Mouse (Mus musculus) fibroblast of lung, adult 2 months (primary cell): ENCODE measurements around the gene Tln2.
A peak's percentile ranks its signal among the peaks of the same experiment; 100 is the strongest.

ENCODE experiments used
- DNase-seq: peaks from one replicate; pipeline ENCODE4 v3.0.0-alpha.2; 2011; ENCODE audit warnings: low read depth

Tln2 gene

GRCm38 (mm10) chr9:67209451-67209850, 350.1 kb downstream of the Tln2 start:
- no peak for DNase-seq

GRCm38 (mm10) chr9:67208420-67208819, 351.1 kb downstream of the Tln2 start:
- DNase-seq: no peak

- DNase-seq: no peak
Measured at GRCm38 (mm10) chr9:67205175-67205574, 354.3 kb downstream of the Tln2 start.

GRCm38 (mm10) chr9:67196609-67197008, 362.9 kb downstream of the Tln2 start:
- DNase-seq: no peak

- DNase-seq: no peak
Measured at GRCm38 (mm10) chr9:67195306-67195705, 364.2 kb downstream of the Tln2 start.

- no peak for DNase-seq
Measured at GRCm38 (mm10) chr9:67191488-67192331, 367.8 kb downstream of the Tln2 start.

GRCm38 (mm10) chr9:67187686-67188085, 371.8 kb downstream of the Tln2 start:
- no peak for DNase-seq

GRCm38 (mm10) chr9:67187182-67187581, 372.3 kb downstream of the Tln2 start:
- DNase-seq: no peak

- DNase-seq: no peak
Measured at GRCm38 (mm10) chr9:67184556-67184955, 374.9 kb downstream of the Tln2 start.

GRCm38 (mm10) chr9:67183520-67183919, 376.0 kb downstream of the Tln2 start:
- no peak for DNase-seq

GRCm38 (mm10) chr9:67182006-67182405, 377.5 kb downstream of the Tln2 start:
- DNase-seq: no peak

- no peak for DNase-seq
Measured at GRCm38 (mm10) chr9:67178709-67179108, 380.8 kb downstream of the Tln2 start.

- DNase-seq: no peak
Measured at GRCm38 (mm10) chr9:67178203-67178602, 381.3 kb downstream of the Tln2 start.

GRCm38 (mm10) chr9:67176073-67176472, 383.4 kb downstream of the Tln2 start:
- peak; percentile 58 for DNase-seq

- DNase-seq: no peak
Measured at GRCm38 (mm10) chr9:67173816-67174215, 385.7 kb downstream of the Tln2 start.

GRCm38 (mm10) chr9:67173154-67173553, 386.3 kb downstream of the Tln2 start:
- DNase-seq: no peak

- no peak for DNase-seq
Measured at GRCm38 (mm10) chr9:67171409-67171808, 388.1 kb downstream of the Tln2 start.

GRCm38 (mm10) chr9:67170759-67171158, 388.7 kb downstream of the Tln2 start:
- DNase-seq: no peak

- no peak for DNase-seq
Measured at GRCm38 (mm10) chr9:67170047-67170446, 389.5 kb downstream of the Tln2 start.
